Mouse (Mus musculus) limb, embryonic 12.5 days (tissue): ENCODE data around the gene Tmem102. TPM values are rescaled to one million over a fixed set of nuclear protein-coding genes. Genes with fewer than 3 reads are reported as not detected.

ENCODE experiments used
- ATAC-seq: fragments of 200-750 bp; cut with Nextera tagmentation; 2 replicates; pipeline ENCODE4 v1.8.0; 2017; ENCODE audit warnings: low read depth, moderate TSS enrichment; ENCODE audit not compliant: insufficient number of reproducible peaks, insufficient read depth, low FRiP score, low TSS enrichment
- H3K27ac ChIP-seq: fragments of 300-500 bp; sonication (generic); 2 replicates; pipeline ENCODE4 v1.5.1; 2016; ENCODE audit warnings: mild to moderate bottlenecking, moderate library complexity
- H3K27me3 ChIP-seq: fragments of 300-500 bp; sonication (generic); 2 replicates; pipeline ENCODE4 v1.6.1; 2016; ENCODE audit warnings: mild to moderate bottlenecking, moderate library complexity
- H3K36me3 ChIP-seq: fragments of 300-500 bp; sonication (generic); 2 replicates; pipeline ENCODE4 v1.6.1; 2016; ENCODE audit warnings: mild to moderate bottlenecking, moderate library complexity
- H3K4me1 ChIP-seq: fragments of 300-500 bp; sonication (generic); replicated peaks from 2 replicates; pipeline ENCODE4 v1.6.1; 2016
- H3K4me2 ChIP-seq: fragments of 300-500 bp; sonication (generic); 2 replicates; pipeline ENCODE4 v1.6.1; 2016; ENCODE audit warnings: mild to moderate bottlenecking, moderate library complexity
- H3K4me3 ChIP-seq: fragments of 300-500 bp; sonication (generic); replicated peaks from 2 replicates; pipeline ENCODE4 v1.5.1; 2016; ENCODE audit warnings: mild to moderate bottlenecking
- H3K9ac ChIP-seq: fragments of 300-500 bp; sonication (generic); replicated peaks from 2 replicates; pipeline ENCODE4 v1.6.1; 2016; ENCODE audit warnings: mild to moderate bottlenecking, moderate library complexity
- H3K9me3 ChIP-seq: fragments of 300-500 bp; sonication (generic); 2 replicates; pipeline ENCODE4 v1.6.1; 2016; ENCODE audit warnings: mild to moderate bottlenecking, moderate library complexity
- WGBS: fragments of 180-500 bp; shearing (Covaris S2); methylation state at CpG from one replicate; pipeline ENCODE4 v1.1.7; 2016; 5-methylcytosine and 5-hydroxymethylcytosine counted together
- polyA plus RNA-seq: library from polyadenylated mRNA; unstranded; fragments of >200 nt; fragmentation: Nextera tagmentation; extraction: Ambion mirVana; gene quantifications from 2 replicates; pipeline ENCODE4 v1.2.1, GENCODE M21; 2016

The Tmem102 gene
- polyA plus RNA-seq, 1 experiment from 2014 or later: 1.8 TPM

DNA sequence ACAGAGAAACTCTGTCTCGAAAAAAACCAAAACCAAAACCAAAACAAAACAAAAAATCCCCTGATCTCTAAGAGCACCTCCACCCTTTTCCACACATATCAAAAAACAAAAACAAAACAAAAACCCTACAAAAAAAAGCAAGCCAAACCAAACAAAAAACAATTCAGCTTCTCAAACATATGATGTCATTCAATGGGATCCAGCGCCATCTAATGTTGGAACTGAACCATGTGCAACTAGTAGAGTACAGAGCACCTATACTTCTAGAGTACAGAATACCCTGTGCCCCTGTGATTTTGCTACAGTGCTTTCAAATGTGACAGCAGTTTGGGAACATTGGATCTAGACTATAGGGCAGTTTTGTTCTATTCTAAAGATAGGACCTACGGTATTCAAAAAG, 50.7 kb downstream of the Tmem102 start:
- Histone ChIP-seq H3K36me3 (0 out of 2 replicates have a peak, but pooled peaks cover 3% of the 10 kb centered on the region), H3K4me2 (peak overlapping the region; percentile 78), H3K4me1 (peaks cover 45% of the 10 kb centered on the region), H3K27ac (no peak overlapping the region), H3K4me3 (no peak overlapping the region; the same call in 1 of the 2 replicates), H3K9me3 (no peaks in the 10 kb centered on the region), H3K9ac (no peak overlapping the region), H3K27me3 (no peaks in the 10 kb centered on the region)
- no peak for ATAC-seq
- WGBS: 61% methylated on average over 3 of the region's 3 CpGs

- Histone ChIP-seq H3K9me3 (no peaks in the 10 kb centered on the region), H3K4me1 (peaks cover 42% of the 10 kb centered on the region), H3K9ac (no peak overlapping the region), H3K4me2 (peak overlapping the region; percentile 78; the same call in 1 of the 2 replicates), H3K36me3 (peaks cover 6% of the 10 kb centered on the region; the same call in 1 of the 2 replicates), H3K27me3 (no peaks in the 10 kb centered on the region), H3K4me3 (no peak overlapping the region), H3K27ac (no peak overlapping the region)
- ATAC-seq: no peak
- 94% methylated on average over 5 of the region's 5 CpGs for WGBS
Measured at GRCm38 (mm10) chr11:69754233-69754632, 51.2 kb downstream of the Tmem102 start.

Other genes with a start within 250 kb of the Tmem102 start
- 53.3 and 54.3 TPM in 2 replicates for gene Efnb3, start 245.4 kb downstream of the Tmem102 start, polyA plus RNA-seq
- gene Wrap53, start 225.4 kb downstream of the Tmem102 start, polyA plus RNA-seq: 35.8 and 39.0 TPM in 2 replicates
- 175 and 180 TPM in 2 replicates for gene Trp53, start 225.3 kb downstream of the Tmem102 start, polyA plus RNA-seq
- 3.0 and 4.8 TPM in 2 replicates for gene Atp1b2, start 199.7 kb downstream of the Tmem102 start, polyA plus RNA-seq
- gene Shbg, start 187.7 kb downstream of the Tmem102 start, polyA plus RNA-seq: not detected in 2 replicates
- 24.3 and 25.8 TPM in 2 replicates for gene Sat2, start 183.6 kb downstream of the Tmem102 start, polyA plus RNA-seq
- gene Fxr2, start 172.6 kb downstream of the Tmem102 start, polyA plus RNA-seq: 56.0 and 63.9 TPM in 2 replicates
- 0.68 TPM in 1 of 2 replicates, not detected in the other for gene Sox15, start 150.3 kb downstream of the Tmem102 start, polyA plus RNA-seq
- gene Mpdu1, start 143.0 kb downstream of the Tmem102 start, polyA plus RNA-seq: 62.6 and 64.3 TPM in 2 replicates
- 5.9 and 8.0 TPM in 2 replicates for gene Cd68, start 139.5 kb downstream of the Tmem102 start, polyA plus RNA-seq
- gene Eif4a1, start 133.2 kb downstream of the Tmem102 start, polyA plus RNA-seq: 569 and 701 TPM in 2 replicates
- gene Senp3, start 123.5 kb downstream of the Tmem102 start, polyA plus RNA-seq: 132 and 140 TPM in 2 replicates
- gene Tnfsf13, start 119.8 kb downstream of the Tmem102 start, polyA plus RNA-seq: 0.58 and 1.0 TPM in 2 replicates
- gene Tnfsf12, start 109.8 kb downstream of the Tmem102 start, polyA plus RNA-seq: 2.2 and 3.7 TPM in 2 replicates
- 1.7 TPM in 2 replicates for gene Tnfsfm13, start 109.5 kb downstream of the Tmem102 start, polyA plus RNA-seq
- gene Polr2a, start 47.0 kb downstream of the Tmem102 start, polyA plus RNA-seq: 27.2 and 38.1 TPM in 2 replicates
- 0.13 and 0.18 TPM in 2 replicates for gene Slc35g3, start 43.7 kb downstream of the Tmem102 start, polyA plus RNA-seq
- 1.9 and 2.4 TPM in 2 replicates for gene Zbtb4, start 39.7 kb downstream of the Tmem102 start, polyA plus RNA-seq
- gene Chrnb1, start 9.7 kb downstream of the Tmem102 start, polyA plus RNA-seq: 15.4 and 17.1 TPM in 2 replicates
- gene Fgf11, start 3.8 kb downstream of the Tmem102 start, polyA plus RNA-seq: 1.2 and 1.5 TPM in 2 replicates
- not detected in 2 replicates for gene Gm39566, start 9.7 kb upstream of the Tmem102 start, polyA plus RNA-seq
- gene Spem2, start 12.8 kb upstream of the Tmem102 start, polyA plus RNA-seq: not detected in 2 replicates
- gene Spem1, start 16.6 kb upstream of the Tmem102 start, polyA plus RNA-seq: 0.20 TPM in 1 of 2 replicates, not detected in the other
- gene Nlgn2, start 32.2 kb upstream of the Tmem102 start, polyA plus RNA-seq: 8.4 and 9.1 TPM in 2 replicates
- 346 and 353 TPM in 2 replicates for gene Tmem256, start 32.9 kb upstream of the Tmem102 start, polyA plus RNA-seq
- 111 and 120 TPM in 2 replicates for gene Plscr3, start 40.8 kb upstream of the Tmem102 start, polyA plus RNA-seq
- gene Tnk1, start 53.1 kb upstream of the Tmem102 start, polyA plus RNA-seq: 1.6 and 2.3 TPM in 2 replicates
- gene Tmem95, start 72.4 kb upstream of the Tmem102 start, polyA plus RNA-seq: not detected in 2 replicates
- gene Kctd11, start 75.8 kb upstream of the Tmem102 start, polyA plus RNA-seq: 3.7 and 4.4 TPM in 2 replicates
- 0.90 and 1.5 TPM in 2 replicates for gene Acap1, start 89.9 kb upstream of the Tmem102 start, polyA plus RNA-seq
- gene 2810408A11Rik, start 95.4 kb upstream of the Tmem102 start, polyA plus RNA-seq: 30.4 and 32.8 TPM in 2 replicates
- 10.9 and 12.7 TPM in 2 replicates for gene Neurl4, start 95.4 kb upstream of the Tmem102 start, polyA plus RNA-seq
- gene Gps2, start 108.3 kb upstream of the Tmem102 start, polyA plus RNA-seq: 92.0 and 93.5 TPM in 2 replicates
- gene Eif5a, start 116.3 kb upstream of the Tmem102 start, polyA plus RNA-seq: 1,762 and 1,851 TPM in 2 replicates
- 14.0 and 15.5 TPM in 2 replicates for gene Ybx2, start 130.2 kb upstream of the Tmem102 start, polyA plus RNA-seq
- gene Slc2a4, start 142.6 kb upstream of the Tmem102 start, polyA plus RNA-seq: 34.1 and 35.7 TPM in 2 replicates
- 15.7 and 18.1 TPM in 2 replicates for gene Cldn7, start 159.2 kb upstream of the Tmem102 start, polyA plus RNA-seq
- gene Ctdnep1, start 175.5 kb upstream of the Tmem102 start, polyA plus RNA-seq: 24.5 and 27.8 TPM in 2 replicates
- 124 and 126 TPM in 2 replicates for gene Elp5, start 176.9 kb upstream of the Tmem102 start, polyA plus RNA-seq
- gene Gabarap, start 185.5 kb upstream of the Tmem102 start, polyA plus RNA-seq: 398 and 426 TPM in 2 replicates
- gene Phf23, start 190.2 kb upstream of the Tmem102 start, polyA plus RNA-seq: 102 and 108 TPM in 2 replicates
- 69.4 and 69.5 TPM in 2 replicates for gene Dvl2, start 195.0 kb upstream of the Tmem102 start, polyA plus RNA-seq
- 65.9 and 67.1 TPM in 2 replicates for gene Acadvl, start 209.8 kb upstream of the Tmem102 start, polyA plus RNA-seq
- gene Dlg4, start 211.3 kb upstream of the Tmem102 start, polyA plus RNA-seq: 10.6 and 13.6 TPM in 2 replicates
- gene Asgr1, start 248.5 kb upstream of the Tmem102 start, polyA plus RNA-seq: 1.5 and 2.3 TPM in 2 replicates